Mouse (Mus musculus) kidney, adult 2 months (tissue): ENCODE measurements around the gene Icos.

Experiments
- CTCF ChIP-seq: fragments of 200-500 bp; conservative IDR thresholded peaks from 2 replicates; pipeline ENCODE4 v1.5.1; 2011; ENCODE audit warnings: low read depth, mild to moderate bottlenecking, control low read depth, low read length, moderate library complexity, mixed read lengths; ENCODE audit not compliant: insufficient read depth, insufficient read length
- POLR2A ChIP-seq: fragments of 200-500 bp; IDR thresholded peaks from one replicate; pipeline ENCODE4 v1.6.1; 2011; ENCODE audit warnings: low read depth, low read length, control low read depth

DNA sequence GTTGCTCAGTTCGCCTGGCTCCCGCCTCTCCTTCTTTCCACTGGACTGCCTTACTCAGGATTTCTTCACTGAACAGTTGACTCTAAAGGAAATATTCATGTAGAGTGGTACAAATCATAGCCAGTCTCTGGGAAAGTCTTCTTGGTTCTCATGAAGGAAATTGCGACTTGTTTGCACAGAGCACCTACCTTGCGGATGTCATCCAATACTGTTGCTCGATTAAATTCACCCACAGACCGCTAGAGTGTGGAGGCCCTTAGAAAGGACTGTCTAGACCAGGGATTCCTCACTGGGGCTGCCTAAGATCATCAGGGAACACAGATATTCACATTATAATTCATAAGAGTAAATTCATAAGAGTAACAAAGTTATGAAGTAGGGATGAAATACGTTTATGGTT lies 24.0 kb upstream of the Icos start:
- TF ChIP-seq POLR2A = no peak
- TF ChIP-seq CTCF = no peak
